Comparison of ENCODE assay signal across 8 mouse cellular contexts in the genomic region with DNA sequence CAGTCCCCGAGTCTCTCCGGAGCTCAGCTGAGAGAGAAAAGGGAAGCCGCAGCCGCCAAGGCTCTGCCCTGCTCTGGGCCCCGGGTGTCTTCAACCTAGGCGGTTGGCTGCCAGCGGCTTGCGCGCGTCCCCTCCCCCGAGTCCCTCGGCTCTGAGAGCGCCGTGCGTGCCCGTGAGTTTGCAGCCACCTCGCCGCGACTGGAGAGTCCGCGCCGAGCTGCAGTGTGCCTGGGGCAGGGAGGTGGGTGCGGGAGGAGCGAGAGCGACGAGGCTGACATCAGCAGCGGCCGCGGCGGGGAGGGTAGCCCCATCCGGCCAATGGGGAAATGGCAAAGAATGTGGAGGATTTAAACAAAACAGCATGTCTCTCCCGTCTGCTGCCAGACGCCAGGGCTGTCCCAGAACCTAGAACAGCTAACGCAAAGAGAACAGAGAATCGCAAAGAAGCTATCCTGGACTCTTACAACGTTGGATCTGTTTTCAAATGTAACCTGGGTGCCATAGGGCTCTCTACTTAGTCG. TPM values are rescaled to one million over a fixed set of nuclear protein-coding genes. Genes with fewer than 3 reads are reported as not detected.
DNase-seq lines count a peak whose midpoint lies in the region; ATAC-seq and TF ChIP-seq lines count a peak whose summit lies in the region.

TSS of gene Pitpnc1 (minus strand) at position 179 of the 521 bp plus-strand sequence.

- H3K27me3 ChIP-seq in heart, embryonic 10.5 days (ENCODE audit: insufficient read depth, poor library complexity, severe bottlenecking): no peaks in the 10 kb centered on the region
- H3K27me3 ChIP-seq in kidney, embryonic 15.5 days: no peaks in the 10 kb centered on the region

- no peaks in the 10 kb centered on the region for H3K36me3 ChIP-seq in heart, embryonic 10.5 days
- no peaks in the 10 kb centered on the region for H3K36me3 ChIP-seq in kidney, embryonic 15.5 days

- peaks cover 6% of the 10 kb centered on the region for H3K4me1 ChIP-seq in embryonic fibroblast, embryonic 13.5 days (ENCODE audit: control insufficient read depth, insufficient read depth, low read length)
- peaks cover 22% of the 10 kb centered on the region for H3K4me1 ChIP-seq in heart, embryonic 10.5 days
- peaks cover 38% of the 10 kb centered on the region for H3K4me1 ChIP-seq in kidney, embryonic 15.5 days

- WGBS in heart, embryonic 10.5 days: under 1% methylated on average over 37 of the region's 37 CpGs
- WGBS in kidney, embryonic 15.5 days: under 1% methylated on average over 37 of the region's 37 CpGs

- TF ChIP-seq POLR2A in embryonic fibroblast, embryonic 13.5 days (IDR thresholded peaks at IDR 0.05; ENCODE audit: low read depth, low read length): peak; percentile 97

- no peak for TF ChIP-seq CTCF in embryonic fibroblast, embryonic 13.5 days (IDR thresholded peaks at IDR 0.05; ENCODE audit: borderline replicate concordance, insufficient read depth, low read length)

- H3K9ac ChIP-seq in kidney, embryonic 15.5 days: peak within 1 kb of the TSS; percentile 90

- ATAC-seq in kidney, embryonic 15.5 days (replicated peaks; ENCODE audit: low FRiP score): peak; percentile 88

- H3K4me2 ChIP-seq in kidney, embryonic 15.5 days: peak within 1 kb of the TSS; percentile 90

- H3K4me3 ChIP-seq in embryonic fibroblast, embryonic 13.5 days (ENCODE audit: insufficient read depth, low read length): peak within 1 kb of the TSS; percentile 95
- peak within 1 kb of the TSS; percentile 85 for H3K4me3 ChIP-seq in heart, embryonic 10.5 days
- peak within 1 kb of the TSS; percentile 85 for H3K4me3 ChIP-seq in kidney, embryonic 15.5 days (replicated peaks)

- peak within 1 kb of the TSS; percentile 87 for H3K27ac ChIP-seq in embryonic fibroblast, embryonic 13.5 days (ENCODE audit: insufficient read depth, low read length)
- H3K27ac ChIP-seq in heart, embryonic 10.5 days: peak within 1 kb of the TSS; percentile 92
- peak within 1 kb of the TSS; percentile 97 for H3K27ac ChIP-seq in kidney, embryonic 15.5 days

- H3K9me3 ChIP-seq in heart, embryonic 10.5 days: no peaks in the 10 kb centered on the region
- H3K9me3 ChIP-seq in kidney, embryonic 15.5 days (replicated peaks): no peaks in the 10 kb centered on the region

- DNase-seq in A20 (ENCODE audit: low read depth, low spot score) (peak; percentile 94), liver (peak; percentile 95)
- DNase-seq in brain, adult 2 months (ENCODE audit: low read depth, low spot score): peak; percentile 96
- peak; percentile 93 for DNase-seq in heart, embryonic 10.5 days (ENCODE audit: low spot score)
- DNase-seq in monocyte, adult 2 months (ENCODE audit: low read depth in 1 of 2, low spot score in 2 of 2): peak; percentile 63 to 74
- peak; percentile 89 to 90 for DNase-seq in spleen, postnatal 36 days (ENCODE audit: low spot score in 2 of 2)

RNA-seq across cellular contexts. Expression of gene Pitpnc1, which starts in this region (rescaled TPM):
- polyA plus RNA-seq in embryonic fibroblast, embryonic 13.5 days (2011; ENCODE audit: insufficient read length, low read depth, missing spikeins): 19.8 and 24.0 TPM in 2 replicates
- 6.6 and 11.6 TPM in 2 replicates for polyA plus RNA-seq in heart, embryonic 10.5 days (2016; fragmentation: Nextera tagmentation; extraction: Ambion mirVana)
- polyA plus RNA-seq in kidney, embryonic 15.5 days (2015; fragmentation: Nextera tagmentation; extraction: Ambion mirVana): 21.3 and 21.5 TPM in 2 replicates

Comparison
In these comparisons a context has a peak if more than half of its experiments do, and no peak if none do; other contexts are left out.
1. Peak in every context shown above with its lines: DNase-seq, ATAC-seq, H3K4me3 ChIP-seq and H3K27ac ChIP-seq.